Mouse (Mus musculus): ENCODE data around the gene Nckap5. TPM values are rescaled to one million over a fixed set of nuclear protein-coding genes. Genes with fewer than 3 reads are reported as not detected.

Nckap5 gene
- total and polyA plus RNA-seq, 3 experiments = not detected

DNA sequence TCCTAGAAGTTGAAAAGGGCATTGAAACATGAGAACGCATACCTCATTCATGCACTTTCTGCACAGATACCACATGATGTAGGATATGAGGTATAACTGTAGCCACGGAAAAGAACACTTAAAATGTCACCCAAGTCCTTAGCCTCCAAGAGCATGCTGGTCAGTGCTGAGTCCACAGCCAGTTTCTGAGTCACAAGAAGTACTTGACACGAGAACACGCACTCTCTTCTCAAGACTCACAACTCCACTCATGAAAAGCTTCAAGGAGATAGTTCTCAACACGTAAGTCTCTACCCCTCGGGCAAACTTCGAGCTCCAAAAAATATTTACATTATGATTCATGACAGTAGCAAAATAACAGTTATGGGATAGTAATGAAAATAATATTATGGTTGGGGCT lies 137.0 kb downstream of the Nckap5 start:
- dilution Hi-C loops (cut with MboI; ENCODE audit: extremely low pct_ligation_motif_present, extremely low pct_unique_long_range_greater_than_20kb, low sequenced_read_pairs) = no loop called here
- no peak overlapping the region for H3K9ac ChIP-seq (ENCODE audit: insufficient read depth, low read depth)
- in situ Hi-C loops (cut with MboI; ENCODE audit: low pct_ligation_motif_present, low pct_unique_long_range_greater_than_20kb, low sequenced_read_pairs) = no loop called here

GRCm38 (mm10) chr1:126688593-126688992 lies 142.0 kb downstream of the Nckap5 start:
- Histone ChIP-seq H3K9me3 (replicated peaks; ENCODE audit: low read length) (peaks cover 41% of the 10 kb centered on the region), H3K4me2 (ENCODE audit: insufficient read depth, low read depth, poor library complexity, severe bottlenecking) (no peak overlapping the region), H3K4me3 (replicated peaks in 1 of 3; ENCODE audit: low read depth in 2 of 3, low read length in 2 of 3, poor library complexity in 1 of 3) (no peak overlapping the region), H3K4me1 (ENCODE audit: control insufficient read depth in 1 of 2, insufficient read depth in 2 of 2) (no peaks in the 10 kb centered on the region), H3K79me2 (replicated peaks; ENCODE audit: control insufficient read depth, extremely low read depth, insufficient read depth, poor library complexity, severe bottlenecking) (no peaks in the 10 kb centered on the region), H3K9ac (ENCODE audit: insufficient read depth, low read depth) (no peak overlapping the region), H3K27me3 (replicated peaks) (no peaks in the 10 kb centered on the region), H3K36me3 (replicated peaks in 1 of 2; ENCODE audit: control insufficient read depth in 1 of 2, insufficient read depth in 1 of 2, low read length in 1 of 2) (no peaks in the 10 kb centered on the region), H3K27ac (ENCODE audit: insufficient read depth, low read depth) (no peak overlapping the region)
- no peak for DNase-seq (ENCODE audit: extremely low read depth)
- in situ Hi-C loops (cut with MboI; ENCODE audit: low pct_ligation_motif_present, low pct_unique_long_range_greater_than_20kb, low sequenced_read_pairs) = no loop called here
- no peak for TF ChIP-seq TBP (conservative IDR thresholded peaks at IDR 0.05; ENCODE audit: low read depth, low read length)
- TF ChIP-seq MEF2A (IDR thresholded peaks at IDR 0.05; ENCODE audit: borderline replicate concordance, low read depth, low read length) = no peak
- no peak for TF ChIP-seq MYC (IDR thresholded peaks at IDR 0.05; ENCODE audit: low read depth, low read length)
- dilution Hi-C loops (cut with MboI; ENCODE audit: extremely low pct_ligation_motif_present, extremely low pct_unique_long_range_greater_than_20kb, low sequenced_read_pairs) = no loop called here

More for the DNA sequence above, 137.0 kb downstream of the Nckap5 start:
- Histone ChIP-seq H3K9me3 (replicated peaks; ENCODE audit: low read length) (peaks cover 28% of the 10 kb centered on the region), H3K27ac (ENCODE audit: insufficient read depth, low read depth) (no peak overlapping the region), H3K36me3 (replicated peaks in 1 of 2; ENCODE audit: control insufficient read depth in 1 of 2, insufficient read depth in 1 of 2, low read length in 1 of 2) (no peaks in the 10 kb centered on the region), H3K4me1 (ENCODE audit: control insufficient read depth in 1 of 2, insufficient read depth in 2 of 2) (no peaks in the 10 kb centered on the region), H3K27me3 (replicated peaks) (peaks cover 2% of the 10 kb centered on the region), H3K79me2 (replicated peaks; ENCODE audit: control insufficient read depth, extremely low read depth, insufficient read depth, poor library complexity, severe bottlenecking) (no peaks in the 10 kb centered on the region), H3K4me2 (ENCODE audit: insufficient read depth, low read depth, poor library complexity, severe bottlenecking) (no peak overlapping the region), H3K4me3 (replicated peaks in 1 of 3; ENCODE audit: low read depth in 2 of 3, low read length in 2 of 3, poor library complexity in 1 of 3) (no peak overlapping the region)
- no peak for DNase-seq (ENCODE audit: extremely low read depth)
- TF ChIP-seq GABPA (IDR thresholded peaks at IDR 0.05; ENCODE audit: insufficient replicate concordance, low read depth, low read length) (no peak), MAFK (IDR thresholded peaks at IDR 0.05; ENCODE audit: insufficient replicate concordance, low read length) (no peak), MAX (IDR thresholded peaks at IDR 0.05; ENCODE audit: low read length) (no peak), ETS1 (conservative IDR thresholded peaks at IDR 0.05; ENCODE audit: low read depth, low read length) (no peak), RCOR1 (conservative IDR thresholded peaks at IDR 0.05; ENCODE audit: low read depth, low read length) (no peak), ZNF384 (IDR thresholded peaks at IDR 0.05; ENCODE audit: low read depth, low read length) (no peak), MYC (IDR thresholded peaks at IDR 0.05; ENCODE audit: low read depth, low read length) (no peak), CHD1 (IDR thresholded peaks at IDR 0.05; ENCODE audit: low read depth, low read length) (no peak), SMC3 (IDR thresholded peaks at IDR 0.05; ENCODE audit: low read depth, low read length) (no peak), MEF2A (IDR thresholded peaks at IDR 0.05; ENCODE audit: borderline replicate concordance, low read depth, low read length) (no peak), TCF12 (IDR thresholded peaks at IDR 0.05; ENCODE audit: low read depth, low read length) (no peak), CHD2 (IDR thresholded peaks at IDR 0.05; ENCODE audit: low read length) (no peak), EP300 (IDR thresholded peaks at IDR 0.05; ENCODE audit: low read length) (no peak)

GRCm38 (mm10) chr1:126686678-126687077 lies 143.9 kb downstream of the Nckap5 start:
- Histone ChIP-seq H3K27ac (ENCODE audit: insufficient read depth, low read depth) (no peak overlapping the region), H3K4me2 (ENCODE audit: insufficient read depth, low read depth, poor library complexity, severe bottlenecking) (no peak overlapping the region), H3K79me2 (replicated peaks; ENCODE audit: control insufficient read depth, extremely low read depth, insufficient read depth, poor library complexity, severe bottlenecking) (no peaks in the 10 kb centered on the region), H3K27me3 (replicated peaks) (no peaks in the 10 kb centered on the region), H3K9me3 (replicated peaks; ENCODE audit: low read length) (peaks cover 44% of the 10 kb centered on the region), H3K4me3 (replicated peaks in 1 of 3; ENCODE audit: low read depth in 2 of 3, low read length in 2 of 3, poor library complexity in 1 of 3) (no peak overlapping the region), H3K9ac (ENCODE audit: insufficient read depth, low read depth) (no peak overlapping the region), H3K4me1 (ENCODE audit: control insufficient read depth in 1 of 2, insufficient read depth in 2 of 2) (no peaks in the 10 kb centered on the region), H3K36me3 (replicated peaks in 1 of 2; ENCODE audit: control insufficient read depth in 1 of 2, insufficient read depth in 1 of 2, low read length in 1 of 2) (no peaks in the 10 kb centered on the region)
- dilution Hi-C loops (cut with MboI; ENCODE audit: extremely low pct_ligation_motif_present, extremely low pct_unique_long_range_greater_than_20kb, low sequenced_read_pairs) = no loop called here
- no peak for DNase-seq (ENCODE audit: extremely low read depth)
- TF ChIP-seq POLR2A (IDR thresholded peaks at IDR 0.05; ENCODE audit: low read depth, low read length) = no peak
- TF ChIP-seq MEF2A (IDR thresholded peaks at IDR 0.05; ENCODE audit: borderline replicate concordance, low read depth, low read length) = no peak
- no peak for TF ChIP-seq ZNF384 (IDR thresholded peaks at IDR 0.05; ENCODE audit: low read depth, low read length)
- no peak for TF ChIP-seq CTCF (conservative IDR thresholded peaks at IDR 0.05 in 1 of 2, IDR thresholded peaks at IDR 0.05 in 1 of 2; ENCODE audit: low read depth in 2 of 2, low read length in 2 of 2)
- in situ Hi-C loops (cut with MboI; ENCODE audit: low pct_ligation_motif_present, low pct_unique_long_range_greater_than_20kb, low sequenced_read_pairs) = no loop called here
